Mouse (Mus musculus): ENCODE data around the gene Nat8l.
"Not testable (repeated sequence)": the region's sequence is repeated elsewhere in the genome, so short reads cannot be mapped to it uniquely, and the experiment has no call there.

Gene Nat8l

GRCm38 (mm10) chr5:33995843-33996693, at the start of gene Nat8l:
TSS of gene Nat8l (plus strand) at chr5:33995984.
- peak; percentile 85 for DNase-seq (ENCODE audit: low spot score)

- not testable (repeated sequence) for DNase-seq (ENCODE audit: low spot score)
Measured at GRCm38 (mm10) chr5:33947035-33947434, 48.7 kb upstream of the Nat8l start.

- DNase-seq (ENCODE audit: low spot score), result peak; percentile 10
Measured at GRCm38 (mm10) chr5:33948314-33948713, 47.5 kb upstream of the Nat8l start.

GRCm38 (mm10) chr5:33953471-33954185, 42.2 kb upstream of the Nat8l start:
- DNase-seq (ENCODE audit: low spot score), result no peak

GRCm38 (mm10) chr5:33954354-33954753, 41.4 kb upstream of the Nat8l start:
- DNase-seq (ENCODE audit: low spot score), result peak; percentile 68

GRCm38 (mm10) chr5:33955868-33956267, 39.9 kb upstream of the Nat8l start:
- peak; percentile 21 for DNase-seq (ENCODE audit: low spot score)

- DNase-seq (ENCODE audit: low spot score), result no peak
Measured at GRCm38 (mm10) chr5:33959382-33959781, 36.4 kb upstream of the Nat8l start.

- no peak for DNase-seq (ENCODE audit: low spot score)
Measured at GRCm38 (mm10) chr5:33974736-33975135, 21.0 kb upstream of the Nat8l start.

GRCm38 (mm10) chr5:33976267-33976666, 19.5 kb upstream of the Nat8l start:
- DNase-seq (ENCODE audit: low spot score), result no peak

GRCm38 (mm10) chr5:33982731-33983259, 13.0 kb upstream of the Nat8l start:
- no peak for DNase-seq (ENCODE audit: low spot score)

GRCm38 (mm10) chr5:33983309-33984121, 12.3 kb upstream of the Nat8l start, which contains the start of gene Gm1673:
TSS of gene Gm1673 (plus strand) at chr5:33983433.
- DNase-seq (ENCODE audit: low spot score), result peak; percentile 92

- peak; percentile 64 for DNase-seq (ENCODE audit: low spot score)
Measured at GRCm38 (mm10) chr5:33994671-33995625, 836 bp upstream of the Nat8l start.

- DNase-seq (ENCODE audit: low spot score), result no peak
Measured at GRCm38 (mm10) chr5:33996694-33997045, 886 bp downstream of the Nat8l start.

GRCm38 (mm10) chr5:33997051-33997741, 1.4 kb downstream of the Nat8l start:
- peak; percentile 49 for DNase-seq (ENCODE audit: low spot score)

- DNase-seq (ENCODE audit: low spot score), result no peak
Measured at GRCm38 (mm10) chr5:33997829-33998504, 2.2 kb downstream of the Nat8l start.

- no peak for DNase-seq (ENCODE audit: low spot score)
Measured at GRCm38 (mm10) chr5:33998505-33998877, 2.7 kb downstream of the Nat8l start.

GRCm38 (mm10) chr5:33999466-34000090, 3.8 kb downstream of the Nat8l start:
- no peak for DNase-seq (ENCODE audit: low spot score)

GRCm38 (mm10) chr5:34000809-34001208, 5.0 kb downstream of the Nat8l start:
- no peak for DNase-seq (ENCODE audit: low spot score)

GRCm38 (mm10) chr5:34001401-34001800, 5.6 kb downstream of the Nat8l start:
- DNase-seq (ENCODE audit: low spot score), result no peak
